Mouse (Mus musculus) midbrain, embryonic 12.5 days (tissue): Measurements from ENCODE around the gene Enkur. TPM values are rescaled to one million over a fixed set of nuclear protein-coding genes. Genes with fewer than 3 reads are reported as not detected.

Experiments
- polyA plus RNA-seq: library from polyadenylated mRNA; unstranded; fragments of >200 nt; fragmentation: Nextera tagmentation; extraction: Ambion mirVana; gene quantifications from 2 replicates; pipeline ENCODE4 v1.2.1, GENCODE M21; 2016

Gene Enkur
- polyA plus RNA-seq, 1 experiment from 2014 or later = 1.2 TPM

Other genes starting within 250 kb of the Enkur start
- 67.8 and 75.0 TPM in 2 replicates for gene Arhgap21, start 236.5 kb downstream of the Enkur start, polyA plus RNA-seq
- gene Thnsl1, start 359 bp upstream of the Enkur start, polyA plus RNA-seq = 20.9 and 22.6 TPM in 2 replicates
- gene Gpr158, start 162.2 kb upstream of the Enkur start, polyA plus RNA-seq = 1.3 TPM in 2 replicates